Mouse (Mus musculus) intestine, postnatal 0 days (tissue): ENCODE results near the gene Lrrc74a. TPM values are rescaled to one million over a fixed set of nuclear protein-coding genes. Genes with fewer than 3 reads are reported as not detected.

Source experiments
- ATAC-seq: fragments of 200-750 bp; cut with Nextera tagmentation; 2 replicates; pipeline ENCODE4 v1.8.0; 2017; ENCODE audit warnings: mild to moderate bottlenecking, moderate TSS enrichment, moderate library complexity
- H3K27ac ChIP-seq: fragments of 300-500 bp; sonication (generic); 2 replicates; pipeline ENCODE4 v1.5.1; 2014; ENCODE audit warnings: mild to moderate bottlenecking, low read depth, low read length, moderate library complexity
- H3K27me3 ChIP-seq: fragments of 300-500 bp; sonication (generic); replicated peaks from 2 replicates; pipeline ENCODE4 v1.6.1; 2014; ENCODE audit warnings: low read length, mixed read lengths; ENCODE audit not compliant: control insufficient read depth, insufficient read depth
- H3K36me3 ChIP-seq: fragments of 300-500 bp; sonication (generic); 2 replicates; pipeline ENCODE4 v1.6.1; 2014; ENCODE audit warnings: mild to moderate bottlenecking, moderate library complexity; ENCODE audit not compliant: control insufficient read depth, insufficient read depth
- H3K4me1 ChIP-seq: fragments of 300-500 bp; sonication (generic); replicated peaks from 2 replicates; pipeline ENCODE4 v1.6.1; 2014; ENCODE audit warnings: antibody characterized with exemption, low read length, mixed read lengths; ENCODE audit not compliant: control insufficient read depth, insufficient read depth
- H3K4me2 ChIP-seq: fragments of 300-500 bp; sonication (generic); replicated peaks from 2 replicates; pipeline ENCODE4 v1.6.1; 2014; ENCODE audit warnings: low read depth, mild to moderate bottlenecking, moderate library complexity
- H3K4me3 ChIP-seq: fragments of 300-500 bp; sonication (generic); 2 replicates; pipeline ENCODE4 v1.5.1; 2014; ENCODE audit warnings: low read depth, low read length
- H3K9ac ChIP-seq: fragments of 300-500 bp; sonication (generic); 2 replicates; pipeline ENCODE4 v1.6.1; 2014; ENCODE audit warnings: mild to moderate bottlenecking, low read depth, low read length
- H3K9me3 ChIP-seq: fragments of 300-500 bp; sonication (generic); 2 replicates; pipeline ENCODE4 v1.6.1; 2016; ENCODE audit warnings: mixed run types; ENCODE audit not compliant: control insufficient read depth
- CTCF ChIP-seq: sonication (generic); IDR thresholded peaks from 2 replicates; pipeline ENCODE4 v1.5.1; 2016; ENCODE audit warnings: low read depth, mild to moderate bottlenecking, control low read depth, antibody characterized with exemption, moderate library complexity
- WGBS: fragments of 180-500 bp; shearing (Covaris S2); extraction: QIAGEN DNeasy Blood & Tissue Kit; methylation state at CpG from one replicate; pipeline ENCODE4 v1.1.7; 2014; 5-methylcytosine and 5-hydroxymethylcytosine counted together
- polyA plus RNA-seq: library from polyadenylated mRNA; unstranded; fragments of >200 nt; fragmentation: Nextera tagmentation; extraction: Ambion mirVana; gene quantifications from 2 replicates; pipeline ENCODE4 v1.2.1, GENCODE M21; 2015

Gene Lrrc74a
- polyA plus RNA-seq, 1 experiment from 2014 or later: not detected

DNA sequence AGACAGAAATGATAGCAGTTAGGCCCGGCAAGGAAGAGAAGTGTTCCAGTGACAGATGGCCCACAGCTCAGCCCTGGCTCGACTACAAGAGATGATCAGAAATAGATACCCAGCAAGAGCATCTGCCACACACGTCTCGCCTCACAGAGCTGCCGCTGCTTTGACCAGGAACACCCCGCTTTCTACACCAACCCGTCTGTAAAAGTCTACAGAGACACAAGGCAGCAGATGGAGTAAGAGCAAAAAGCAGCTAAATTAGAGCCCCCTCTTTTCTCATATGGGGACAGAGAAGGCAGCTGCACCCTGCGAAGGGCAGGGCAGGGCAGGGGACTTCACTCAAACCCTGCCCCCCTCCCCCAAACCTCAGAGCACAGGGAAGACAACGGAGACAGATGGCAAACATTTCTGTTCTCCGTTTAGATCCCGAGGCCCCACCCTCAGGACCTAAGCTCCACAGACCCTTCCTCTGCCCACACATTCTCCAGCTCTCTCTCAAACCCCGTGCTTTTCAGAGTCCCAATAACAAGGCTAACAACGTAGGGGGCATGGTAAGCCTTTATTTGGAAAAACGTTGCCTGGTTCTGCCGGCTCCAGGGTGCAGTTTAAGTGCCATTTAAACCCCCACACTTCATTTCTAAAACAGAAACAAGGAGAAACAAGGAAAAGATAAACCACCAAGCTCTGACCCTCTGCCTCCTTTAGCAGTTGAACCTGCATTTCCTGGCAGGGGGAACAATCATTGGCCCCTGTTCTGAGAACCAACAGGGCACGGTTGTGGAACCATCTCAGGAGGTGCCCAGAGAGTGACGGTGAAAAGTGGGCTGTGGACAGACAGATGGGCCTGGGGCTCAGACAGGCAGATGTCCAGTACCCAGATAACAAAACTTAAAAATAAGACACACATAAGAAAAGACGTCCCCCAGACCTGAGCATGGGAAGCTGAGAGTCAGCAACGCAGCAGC is 33.9 kb upstream of the Lrrc74a start:
- ATAC-seq: no peak
- Histone ChIP-seq H3K4me1 (no peaks in the 10 kb centered on the region), H3K4me3 (no peak overlapping the region), H3K27me3 (no peaks in the 10 kb centered on the region), H3K27ac (no peak overlapping the region), H3K9ac (no peak overlapping the region), H3K36me3 (no peaks in the 10 kb centered on the region), H3K4me2 (no peak overlapping the region), H3K9me3 (no peaks in the 10 kb centered on the region)
- TF ChIP-seq CTCF: no peak
- 51% methylated on average over 19 of the region's 19 CpGs for WGBS

DNA sequence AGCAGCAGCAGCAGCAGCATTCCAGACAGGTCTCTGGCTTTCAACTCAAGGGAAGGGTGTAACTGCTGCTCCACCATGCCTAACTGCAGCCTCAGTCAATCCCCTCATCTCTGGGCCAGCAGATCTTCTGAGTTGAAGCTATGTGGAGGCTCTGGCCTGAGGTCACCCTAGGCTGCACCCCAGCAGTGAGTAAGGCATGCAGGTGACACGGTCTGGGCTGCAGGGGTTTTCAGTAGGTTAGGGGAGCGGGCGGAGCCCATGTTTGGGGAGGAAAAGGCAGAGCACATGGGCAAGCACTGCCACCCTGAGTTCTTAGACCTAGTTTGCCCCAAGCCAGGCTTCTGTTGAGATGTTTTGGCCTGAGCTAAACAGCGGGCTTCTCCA is 33.2 kb upstream of the Lrrc74a start:
- ATAC-seq: no peak
- no peak overlapping the region for H3K27ac ChIP-seq
- H3K9me3 ChIP-seq: no peaks in the 10 kb centered on the region
- no peak overlapping the region for H3K4me2 ChIP-seq
- no peaks in the 10 kb centered on the region for H3K36me3 ChIP-seq
- no peak for TF ChIP-seq CTCF
- no peaks in the 10 kb centered on the region for H3K27me3 ChIP-seq
- 72% methylated on average over 4 of the region's 4 CpGs for WGBS
- H3K4me3 ChIP-seq: no peak overlapping the region
- H3K9ac ChIP-seq: no peak overlapping the region
- H3K4me1 ChIP-seq: no peaks in the 10 kb centered on the region

DNA sequence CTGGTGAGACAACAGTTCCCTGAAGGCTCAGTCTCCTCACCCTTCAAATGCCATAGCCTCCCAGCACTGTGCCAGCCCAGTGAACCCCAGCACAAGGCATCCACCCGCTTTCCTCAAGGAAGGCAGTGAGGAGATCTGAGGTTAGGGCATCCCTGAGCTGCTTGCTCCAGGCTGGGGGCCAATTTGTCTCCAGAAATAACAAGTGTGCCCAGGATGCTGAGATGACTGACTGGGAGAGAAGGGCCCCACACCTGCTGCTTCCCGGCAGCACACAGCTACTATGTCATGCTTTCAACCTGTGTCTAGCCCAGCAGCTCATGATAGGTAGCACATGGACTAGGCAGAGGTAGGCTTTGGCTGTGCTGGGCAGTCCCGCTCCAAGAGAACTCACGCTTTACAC is 32.7 kb upstream of the Lrrc74a start:
- Histone ChIP-seq H3K4me3 (no peak overlapping the region), H3K9ac (no peak overlapping the region), H3K4me1 (no peaks in the 10 kb centered on the region), H3K9me3 (no peaks in the 10 kb centered on the region), H3K4me2 (no peak overlapping the region), H3K27me3 (no peaks in the 10 kb centered on the region), H3K27ac (no peak overlapping the region), H3K36me3 (no peaks in the 10 kb centered on the region)
- ATAC-seq: no peak
- TF ChIP-seq CTCF: no peak
- WGBS: 91% methylated on average over 4 of the region's 4 CpGs

DNA sequence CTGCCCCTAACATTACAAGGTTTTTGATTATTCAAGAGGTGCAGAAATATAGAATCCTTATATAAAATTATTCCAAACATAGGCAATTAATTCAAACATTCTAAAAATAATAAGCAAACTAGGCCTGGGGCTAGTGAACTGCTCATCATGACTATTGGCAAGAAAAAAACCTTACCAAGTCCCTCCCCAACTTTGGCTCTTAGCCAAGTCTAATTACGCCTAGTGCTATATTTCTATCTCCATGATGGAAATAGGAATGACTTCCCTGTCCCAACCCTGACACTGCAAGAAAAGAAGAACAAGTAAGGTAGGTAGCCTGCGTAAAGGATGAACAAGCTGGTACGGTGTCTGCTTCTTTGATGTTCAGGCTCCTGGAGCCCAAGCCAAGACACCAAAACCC is 31.5 kb upstream of the Lrrc74a start:
- no peak overlapping the region for H3K4me2 ChIP-seq
- ATAC-seq: no peak
- no peak for TF ChIP-seq CTCF
- 84% methylated on average over 3 of the region's 3 CpGs for WGBS
- no peak overlapping the region for H3K27ac ChIP-seq
- no peaks in the 10 kb centered on the region for H3K36me3 ChIP-seq
- H3K4me1 ChIP-seq: no peaks in the 10 kb centered on the region
- no peak overlapping the region for H3K4me3 ChIP-seq
- no peaks in the 10 kb centered on the region for H3K27me3 ChIP-seq
- no peaks in the 10 kb centered on the region for H3K9me3 ChIP-seq
- no peak overlapping the region for H3K9ac ChIP-seq

DNA sequence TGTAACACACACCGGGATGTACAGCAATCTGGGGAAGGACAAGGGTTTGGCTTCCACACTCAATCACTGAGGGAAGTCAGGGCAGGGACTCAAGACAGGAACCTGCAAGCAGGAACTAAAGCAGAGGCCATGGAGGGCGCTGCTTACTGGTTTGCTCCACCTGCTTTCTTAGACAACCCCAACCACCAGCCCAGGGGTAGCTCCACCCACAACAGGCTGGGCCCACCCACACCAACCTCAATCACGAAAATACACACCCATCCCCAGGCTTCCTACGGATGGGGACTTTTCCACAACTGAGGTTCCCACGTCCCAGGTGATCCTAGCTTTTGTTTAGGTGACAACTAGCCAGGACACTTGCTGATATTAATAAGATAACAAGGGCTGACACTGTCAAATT is 28.3 kb upstream of the Lrrc74a start:
- no peaks in the 10 kb centered on the region for H3K4me1 ChIP-seq
- 84% methylated on average over 5 of the region's 5 CpGs for WGBS
- no peak overlapping the region for H3K9ac ChIP-seq
- no peaks in the 10 kb centered on the region for H3K27me3 ChIP-seq
- H3K9me3 ChIP-seq: no peaks in the 10 kb centered on the region
- no peak overlapping the region for H3K4me2 ChIP-seq
- H3K36me3 ChIP-seq: no peaks in the 10 kb centered on the region
- no peak for ATAC-seq
- H3K4me3 ChIP-seq: no peak overlapping the region
- no peak for TF ChIP-seq CTCF
- no peak overlapping the region for H3K27ac ChIP-seq

DNA sequence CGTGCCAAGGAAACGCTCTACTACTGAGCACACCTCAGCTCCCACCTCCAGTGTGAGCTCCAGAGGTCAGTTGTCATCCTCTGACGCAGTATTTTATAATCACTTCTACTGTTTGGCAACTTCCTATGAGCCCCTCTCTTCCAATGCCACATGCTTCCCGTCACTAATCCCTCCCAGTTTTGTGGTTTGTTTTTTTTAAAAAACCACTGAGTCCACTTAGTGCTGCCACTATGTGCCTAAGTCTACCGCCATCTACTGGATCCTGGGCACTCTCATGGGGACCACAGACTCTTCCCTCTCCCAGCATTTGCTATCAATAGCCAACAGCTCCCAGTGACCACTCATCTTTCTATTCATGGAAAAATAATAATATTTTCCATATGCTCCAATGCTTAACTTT is 20.1 kb upstream of the Lrrc74a start:
- H3K9me3 ChIP-seq: no peaks in the 10 kb centered on the region
- no peak overlapping the region for H3K9ac ChIP-seq
- no peaks in the 10 kb centered on the region for H3K27me3 ChIP-seq
- no peak overlapping the region for H3K27ac ChIP-seq
- ATAC-seq: no peak
- H3K4me2 ChIP-seq: no peak overlapping the region
- H3K36me3 ChIP-seq: peaks cover 4% of the 10 kb centered on the region; the same call in 1 of the 2 replicates
- 66% methylated on average over 5 of the region's 5 CpGs for WGBS
- TF ChIP-seq CTCF: peak; percentile 52
- no peaks in the 10 kb centered on the region for H3K4me1 ChIP-seq
- no peak overlapping the region for H3K4me3 ChIP-seq
